Mouse (Mus musculus) E14TG2a.4 (cell line): ENCODE measurements around the gene Cdyl2.

Source experiments
- H3K27me3 ChIP-seq: 2 replicates; pipeline ENCODE4 v1.6.1; 2014; ENCODE audit warnings: low read length, control low read depth; ENCODE audit not compliant: insufficient read depth
- H3K36me3 ChIP-seq: 2 replicates; pipeline ENCODE4 v1.6.1; 2014; ENCODE audit warnings: low read length, control low read depth; ENCODE audit not compliant: insufficient read depth
- H3K4me1 ChIP-seq: replicated peaks from 2 replicates; pipeline ENCODE4 v1.6.1; 2014; ENCODE audit warnings: low read depth, low read length, control low read depth
- H3K4me3 ChIP-seq: replicated peaks from 2 replicates; pipeline ENCODE4 v1.5.1; 2014; ENCODE audit warnings: mild to moderate bottlenecking, low read length
- H3K9me3 ChIP-seq: 2 replicates; pipeline ENCODE4 v1.6.1; 2014; ENCODE audit warnings: low read length, control low read depth
- CTCF ChIP-seq: conservative IDR thresholded peaks from 2 replicates; pipeline ENCODE4 v1.5.1; 2014; ENCODE audit warnings: low read length
- NANOG ChIP-seq: IDR thresholded peaks from 2 replicates; pipeline ENCODE4 v1.6.1; 2014; ENCODE audit warnings: borderline replicate concordance, low read length, mixed read lengths
- POU5F1 ChIP-seq: IDR thresholded peaks from 2 replicates; pipeline ENCODE4 v1.6.1; 2014; ENCODE audit warnings: low read length, borderline replicate concordance

Gene Cdyl2

GRCm38 (mm10) chr8:116666781-116667325 lies 65.9 kb downstream of the Cdyl2 start:
- Histone ChIP-seq H3K27me3 (no peaks in the 10 kb centered on the region), H3K9me3 (peaks cover 18% of the 10 kb centered on the region), H3K4me3 (no peak overlapping the region), H3K4me1 (peaks cover 56% of the 10 kb centered on the region), H3K36me3 (peaks cover 88% of the 10 kb centered on the region)
- TF ChIP-seq POU5F1: no peak
- TF ChIP-seq CTCF: no peak
- TF ChIP-seq NANOG: no peak

- H3K36me3 ChIP-seq: peaks cover 64% of the 10 kb centered on the region
- TF ChIP-seq NANOG (no peak), CTCF (no peak)
- H3K9me3 ChIP-seq: no peaks in the 10 kb centered on the region
- H3K4me3 ChIP-seq: no peak overlapping the region
- no peaks in the 10 kb centered on the region for H3K27me3 ChIP-seq
- peaks cover 18% of the 10 kb centered on the region for H3K4me1 ChIP-seq
Measured at GRCm38 (mm10) chr8:116661521-116661920, 71.3 kb downstream of the Cdyl2 start.

- Histone ChIP-seq H3K9me3 (no peaks in the 10 kb centered on the region), H3K36me3 (peaks cover 57% of the 10 kb centered on the region), H3K4me1 (peaks cover 10% of the 10 kb centered on the region), H3K4me3 (no peak overlapping the region), H3K27me3 (no peaks in the 10 kb centered on the region)
- TF ChIP-seq NANOG: no peak
- no peak for TF ChIP-seq POU5F1
- no peak for TF ChIP-seq CTCF
Measured at GRCm38 (mm10) chr8:116656811-116657210, 76.0 kb downstream of the Cdyl2 start.

GRCm38 (mm10) chr8:116654881-116655280 lies 77.9 kb downstream of the Cdyl2 start:
- no peak for TF ChIP-seq POU5F1
- Histone ChIP-seq H3K4me1 (peaks cover 22% of the 10 kb centered on the region), H3K9me3 (no peaks in the 10 kb centered on the region), H3K36me3 (peaks cover 58% of the 10 kb centered on the region), H3K27me3 (no peaks in the 10 kb centered on the region), H3K4me3 (no peak overlapping the region)

GRCm38 (mm10) chr8:116652949-116653348 lies 79.8 kb downstream of the Cdyl2 start:
- Histone ChIP-seq H3K36me3 (peaks cover 75% of the 10 kb centered on the region), H3K4me3 (no peak overlapping the region), H3K9me3 (no peaks in the 10 kb centered on the region), H3K4me1 (peaks cover 38% of the 10 kb centered on the region), H3K27me3 (no peaks in the 10 kb centered on the region)
- TF ChIP-seq CTCF (no peak), NANOG (no peak), POU5F1 (no peak)

- peaks cover 66% of the 10 kb centered on the region for H3K4me1 ChIP-seq
- TF ChIP-seq POU5F1 (no peak), CTCF (no peak), NANOG (no peak)
- peaks cover 95% of the 10 kb centered on the region for H3K36me3 ChIP-seq
- no peaks in the 10 kb centered on the region for H3K9me3 ChIP-seq
- no peak overlapping the region for H3K4me3 ChIP-seq
- H3K27me3 ChIP-seq: no peaks in the 10 kb centered on the region
Measured at GRCm38 (mm10) chr8:116649975-116650725, 82.6 kb downstream of the Cdyl2 start.

- Histone ChIP-seq H3K9me3 (no peaks in the 10 kb centered on the region), H3K36me3 (peaks cover 98% of the 10 kb centered on the region), H3K4me1 (peaks cover 82% of the 10 kb centered on the region), H3K27me3 (no peaks in the 10 kb centered on the region), H3K4me3 (no peak overlapping the region)
- TF ChIP-seq NANOG (no peak), POU5F1 (no peak), CTCF (no peak)
Measured at GRCm38 (mm10) chr8:116645376-116645775, 87.4 kb downstream of the Cdyl2 start.

GRCm38 (mm10) chr8:116640925-116641324 lies 91.9 kb downstream of the Cdyl2 start:
- H3K4me3 ChIP-seq: no peak overlapping the region
- H3K36me3 ChIP-seq: peaks cover 90% of the 10 kb centered on the region
- H3K9me3 ChIP-seq: no peaks in the 10 kb centered on the region
- H3K4me1 ChIP-seq: peaks cover 53% of the 10 kb centered on the region
- no peaks in the 10 kb centered on the region for H3K27me3 ChIP-seq
- TF ChIP-seq CTCF (no peak), NANOG (no peak), POU5F1 (no peak)

- Histone ChIP-seq H3K36me3 (peaks cover 85% of the 10 kb centered on the region), H3K9me3 (no peaks in the 10 kb centered on the region), H3K4me3 (no peak overlapping the region), H3K4me1 (peaks cover 38% of the 10 kb centered on the region), H3K27me3 (no peaks in the 10 kb centered on the region)
- TF ChIP-seq POU5F1 (no peak), NANOG (no peak), CTCF (no peak)
Measured at GRCm38 (mm10) chr8:116637998-116638397, 94.8 kb downstream of the Cdyl2 start.
